24 mouse cellular contexts compared by ENCODE assay signal in the genomic region with DNA sequence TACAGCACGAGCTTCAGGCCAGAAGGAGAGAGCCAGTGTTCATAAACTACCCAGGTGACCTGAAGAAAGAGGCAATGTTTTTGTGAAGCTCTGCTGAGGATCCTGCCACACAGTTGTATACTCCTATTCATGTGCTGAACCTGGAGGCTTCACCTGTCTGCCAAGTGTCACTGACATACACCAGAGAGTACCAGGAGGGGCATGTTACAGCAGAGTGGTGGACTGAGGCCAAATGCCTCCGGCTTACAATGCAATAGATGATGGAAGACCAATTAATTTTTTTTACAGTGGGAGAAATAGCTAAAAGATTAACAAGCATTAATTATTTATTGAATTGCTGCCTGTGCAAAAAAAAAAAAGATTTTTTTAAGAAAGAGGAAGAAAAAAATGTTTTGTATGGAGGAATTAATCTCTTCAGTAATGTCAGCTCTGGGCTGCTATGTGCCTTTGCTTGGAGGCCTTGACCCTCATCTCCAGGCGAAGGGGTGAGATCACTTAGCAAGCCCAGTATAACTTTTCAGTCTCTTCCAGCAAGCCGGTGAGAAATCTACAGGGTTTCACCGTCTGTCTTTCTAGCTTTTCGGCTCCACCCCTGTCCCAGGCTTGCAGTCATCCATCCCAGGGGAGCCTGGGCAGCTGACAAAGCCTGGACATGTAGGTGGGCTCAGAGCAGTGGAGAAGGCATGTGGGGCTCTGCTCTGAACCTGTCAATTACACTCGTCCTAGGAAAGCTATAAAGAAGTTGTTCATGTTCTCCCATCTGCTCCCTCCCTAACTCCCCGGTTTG.
DNase-seq lines count a peak whose midpoint lies in the region; ATAC-seq lines count a peak whose summit lies in the region.
"Had no signal": no experiment of that assay in that cellular context is flagged by ENCODE, and none has a peak within 500 bp of the region (broad histone marks: within the 10 kb centered on the region; RNA-seq: fewer than 3 reads in every experiment).

No protein-coding gene starts in this region.

- no peaks in the 10 kb centered on the region; the same call in 1 of the 2 replicates for H3K4me1 ChIP-seq in embryonic facial prominence, embryonic 15.5 days
- peaks cover 4% of the 10 kb centered on the region; the same call in 1 of the 2 replicates for H3K4me1 ChIP-seq in embryonic facial prominence, embryonic 10.5 days
- peaks cover 33% of the 10 kb centered on the region for H3K4me1 ChIP-seq in limb, embryonic 13.5 days
- H3K4me1 ChIP-seq: forebrain, embryonic 10.5 days; forebrain, embryonic 15.5 days; hindbrain, embryonic 13.5 days; liver, embryonic 12.5 days had no signal

- peak overlapping the region; percentile 8; the same call in 1 of the 2 replicates for H3K27ac ChIP-seq in embryonic facial prominence, embryonic 15.5 days (replicated peaks)
- no peak overlapping the region for H3K27ac ChIP-seq in embryonic facial prominence, embryonic 10.5 days (replicated peaks)
- H3K27ac ChIP-seq in limb, embryonic 13.5 days: no peak overlapping the region
- H3K27ac ChIP-seq: forebrain, embryonic 10.5 days; forebrain, embryonic 15.5 days; gastrocnemius, adult 2 months; hindbrain, embryonic 13.5 days; kidney, postnatal 0 days; liver, embryonic 12.5 days had no signal

- H3K36me3 ChIP-seq in embryonic facial prominence, embryonic 15.5 days: no peaks in the 10 kb centered on the region
- no peaks in the 10 kb centered on the region for H3K36me3 ChIP-seq in embryonic facial prominence, embryonic 10.5 days (replicated peaks)
- no peaks in the 10 kb centered on the region for H3K36me3 ChIP-seq in limb, embryonic 13.5 days
- H3K36me3 ChIP-seq: forebrain, embryonic 10.5 days; forebrain, embryonic 15.5 days; heart, embryonic 12.5 days; hindbrain, embryonic 13.5 days; liver, embryonic 12.5 days had no signal

- no peaks in the 10 kb centered on the region for H3K27me3 ChIP-seq in embryonic facial prominence, embryonic 15.5 days
- no peaks in the 10 kb centered on the region for H3K27me3 ChIP-seq in embryonic facial prominence, embryonic 10.5 days (replicated peaks; ENCODE audit: low read depth, poor library complexity, severe bottlenecking)
- H3K27me3 ChIP-seq in limb, embryonic 13.5 days: no peaks in the 10 kb centered on the region
- H3K27me3 ChIP-seq: forebrain, embryonic 15.5 days; heart, embryonic 12.5 days; hindbrain, embryonic 13.5 days; liver, embryonic 12.5 days had no signal

- no peak overlapping the region for H3K9ac ChIP-seq in embryonic facial prominence, embryonic 15.5 days
- no peak overlapping the region for H3K9ac ChIP-seq in limb, embryonic 13.5 days
- H3K9ac ChIP-seq: forebrain, embryonic 15.5 days; heart, embryonic 12.5 days; hindbrain, embryonic 13.5 days; liver, embryonic 12.5 days; liver, postnatal 0 days had no signal

- 47% methylated on average over 8 of the region's 8 CpGs for whole genome bisulfite sequencing in embryonic facial prominence, embryonic 15.5 days
- 75% methylated on average over 8 of the region's 8 CpGs for WGBS in embryonic facial prominence, embryonic 10.5 days
- WGBS in limb, embryonic 13.5 days: 46% methylated on average over 8 of the region's 8 CpGs

- no peak overlapping the region for H3K4me2 ChIP-seq in embryonic facial prominence, embryonic 15.5 days (replicated peaks)
- H3K4me2 ChIP-seq in limb, embryonic 13.5 days (replicated peaks): no peak overlapping the region
- H3K4me2 ChIP-seq: forebrain, embryonic 15.5 days; heart, embryonic 12.5 days; hindbrain, embryonic 13.5 days; liver, embryonic 12.5 days had no signal

- DNase-seq in embryonic facial prominence, embryonic 10.5 days (ENCODE audit: low spot score): no peak
- DNase-seq in kidney, adult 9 months: peak; percentile 58
- no peak for DNase-seq in kidney, postnatal 10 days
- DNase-seq in lung, postnatal 25 days (ENCODE audit: low spot score): no peak
- no peak for DNase-seq in thymus, postnatal 14 days
- DNase-seq: adrenal gland, postnatal 25 days; B cell, adult 2 months; cerebellum, adult 18-20 months; cerebellum, postnatal 25 days; gastrocnemius, adult 2 months; heart, postnatal 4 days; kidney, adult 11 months; liver, postnatal 0 days; lung, postnatal 4 days; midbrain, embryonic 14.5 days; thymus, postnatal 25 days had no signal

- no peak overlapping the region for H3K4me3 ChIP-seq in embryonic facial prominence, embryonic 15.5 days (replicated peaks)
- no peak overlapping the region for H3K4me3 ChIP-seq in embryonic facial prominence, embryonic 10.5 days
- H3K4me3 ChIP-seq in limb, embryonic 13.5 days: no peak overlapping the region
- H3K4me3 ChIP-seq: forebrain, embryonic 10.5 days; forebrain, embryonic 15.5 days; gastrocnemius, adult 2 months; heart, embryonic 12.5 days; hindbrain, embryonic 13.5 days; liver, embryonic 12.5 days had no signal

- no peaks in the 10 kb centered on the region for H3K9me3 ChIP-seq in embryonic facial prominence, embryonic 15.5 days (replicated peaks)
- no peaks in the 10 kb centered on the region for H3K9me3 ChIP-seq in embryonic facial prominence, embryonic 10.5 days
- no peaks in the 10 kb centered on the region for H3K9me3 ChIP-seq in limb, embryonic 13.5 days
- H3K9me3 ChIP-seq: forebrain, embryonic 10.5 days; forebrain, embryonic 15.5 days; heart, embryonic 12.5 days; hindbrain, embryonic 13.5 days; liver, embryonic 12.5 days had no signal

- ATAC-seq in embryonic facial prominence, embryonic 15.5 days (ENCODE audit: insufficient number of reproducible peaks, low FRiP score, low TSS enrichment, low read depth): no peak
- peak; percentile 41 for ATAC-seq in limb, embryonic 13.5 days (ENCODE audit: low FRiP score, low read depth)
- ATAC-seq: forebrain, embryonic 15.5 days; liver, embryonic 12.5 days; liver, postnatal 0 days had no signal
